Mouse (Mus musculus): ENCODE results near the gene Gm28729.

DNA sequence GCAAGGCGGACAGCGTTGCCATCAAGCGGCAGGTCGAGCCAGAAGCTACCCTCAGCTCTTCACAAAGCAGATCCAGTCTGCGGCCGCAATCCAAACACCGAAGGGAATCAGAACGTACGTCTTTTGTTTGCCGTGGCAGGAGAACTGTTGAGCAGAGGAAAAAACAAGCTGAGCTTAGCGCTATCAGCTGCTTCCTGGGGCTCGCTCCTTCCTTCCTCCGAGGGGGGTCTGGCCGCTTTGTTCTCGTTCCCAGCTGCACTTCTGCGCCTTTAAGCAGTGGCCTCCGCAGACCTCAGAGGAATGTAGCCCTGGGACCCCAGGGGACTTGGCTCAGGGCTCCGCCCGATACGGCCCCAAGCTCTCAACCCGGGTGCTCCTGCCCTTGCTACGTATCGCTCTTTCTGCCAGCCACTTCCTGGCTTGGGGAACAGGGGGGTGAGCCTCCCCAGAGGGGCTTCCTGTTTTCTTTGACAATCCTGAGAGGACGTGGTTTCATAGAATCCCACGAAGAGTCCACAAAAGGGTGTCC, 87.2 kb downstream of the Gm28729 start:
- no peak for TF ChIP-seq CTCF (IDR thresholded peaks at IDR 0.05; ENCODE audit: low read depth)
- TF ChIP-seq EP300 (IDR thresholded peaks at IDR 0.05; ENCODE audit: low read depth) = no peak
